Mouse (Mus musculus) cerebellum, postnatal 14 days (tissue): Measurements from ENCODE around the gene Dolk.

Experiments used
- DNase-seq, 2 experiments: peaks; one replicate each; pipeline ENCODE4 v3.0.0; 2021; ENCODE audit warnings: mixed read lengths in 2 of 2

Dolk gene

GRCm38 (mm10) chr2:30249182-30249581 lies 37.0 kb downstream of the Dolk start:
- no peak for DNase-seq

- no peak for DNase-seq
Measured at GRCm38 (mm10) chr2:30247681-30248080, 38.5 kb downstream of the Dolk start.

DNA sequence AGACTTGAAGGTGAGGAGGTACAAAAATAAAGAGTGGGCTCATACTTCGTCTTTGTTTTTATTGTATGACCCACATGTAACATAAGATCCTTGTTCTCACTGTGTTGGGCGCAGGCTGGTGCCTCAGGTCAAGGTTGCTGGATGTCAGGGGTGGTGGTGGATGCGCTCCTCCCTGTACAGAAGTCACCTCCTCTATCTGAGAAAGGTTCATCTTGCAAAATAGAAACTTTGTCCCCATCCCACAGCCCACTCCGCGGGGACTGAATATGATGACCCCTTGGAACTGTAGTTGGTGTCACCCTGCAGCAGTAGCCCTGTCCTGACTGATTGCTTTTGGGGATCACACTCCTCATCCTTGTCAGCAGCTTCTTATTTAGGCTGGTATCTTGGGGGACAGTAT lies 39.1 kb downstream of the Dolk start:
- DNase-seq = no peak

DNA sequence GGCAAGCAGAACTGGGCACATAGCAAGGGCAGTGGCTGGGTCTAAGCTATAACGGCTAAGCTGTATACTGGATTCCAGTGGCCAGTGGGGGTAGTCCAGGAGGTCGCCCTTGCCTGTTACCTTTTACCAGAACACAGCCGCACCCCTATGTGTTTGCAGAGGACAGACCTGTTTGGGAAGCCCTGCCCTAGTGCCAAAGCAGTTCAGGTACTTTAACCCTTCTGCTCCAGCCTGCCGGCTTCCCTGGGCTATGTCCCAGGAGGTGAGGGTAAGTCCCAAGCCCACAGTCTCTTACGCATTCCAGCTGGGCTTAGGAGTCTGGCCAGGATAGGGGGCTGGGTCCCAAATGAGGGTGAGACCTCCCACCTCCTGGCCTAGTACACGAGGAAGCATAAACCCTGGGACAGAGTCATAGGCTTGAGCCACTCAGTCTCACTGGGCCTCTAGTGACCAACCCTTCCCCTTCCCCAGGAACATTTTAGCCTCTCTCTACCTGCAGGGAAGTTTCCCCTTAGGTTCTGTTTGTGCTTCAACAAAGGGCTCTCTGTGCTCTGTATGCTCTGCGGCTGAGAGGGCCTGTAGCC lies 41.4 kb downstream of the Dolk start:
- DNase-seq = no peak

DNA sequence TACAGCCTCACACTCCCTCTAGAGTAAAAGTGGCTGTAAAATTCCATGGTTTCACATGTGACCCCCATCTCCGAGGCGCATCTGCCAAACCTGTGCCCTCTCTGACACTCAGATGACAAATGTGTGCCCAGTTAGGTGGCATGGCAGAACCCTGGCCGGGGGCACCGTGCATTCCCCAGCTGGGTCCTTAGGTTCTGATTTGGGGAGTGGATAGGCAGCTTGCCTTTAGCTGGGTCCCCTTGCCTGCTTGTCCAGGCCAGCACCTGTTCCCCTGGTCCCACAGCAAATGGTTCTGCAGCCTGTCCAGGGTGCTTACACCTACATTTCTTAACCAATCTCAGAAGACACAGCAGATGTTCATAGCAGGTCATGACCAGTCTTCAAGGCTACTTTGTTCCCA lies 42.7 kb downstream of the Dolk start:
- DNase-seq = no peak

- DNase-seq = peak; percentile 56 to 74
Measured at GRCm38 (mm10) chr2:30242509-30242908, 43.6 kb downstream of the Dolk start.

GRCm38 (mm10) chr2:30240267-30240666 lies 45.9 kb downstream of the Dolk start, which contains the start of gene Gm28035:
Gm28035 (plus strand) TSS chr2:30240567.
- no peak for DNase-seq

DNA sequence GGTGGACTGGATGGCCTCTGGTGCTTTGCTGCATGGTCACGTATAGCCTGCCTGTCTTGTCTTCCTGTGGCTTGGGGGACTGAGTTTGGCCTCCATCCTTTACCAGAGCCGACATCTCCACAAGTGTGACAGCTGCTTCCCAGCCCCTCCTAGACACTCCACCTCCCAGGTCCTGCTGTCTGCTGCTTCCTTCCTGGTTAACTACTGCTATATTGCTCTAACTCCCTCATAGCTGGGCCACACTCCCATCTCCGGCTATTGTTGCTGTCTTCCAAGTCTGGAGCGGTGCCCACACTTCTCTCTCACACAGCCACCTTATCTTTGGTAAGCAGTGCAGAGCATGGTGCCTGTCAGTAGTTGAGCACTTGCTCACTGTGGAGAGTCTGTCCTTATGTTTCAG lies 46.4 kb downstream of the Dolk start:
- peak in 1 of 2 experiments; percentile 32 for DNase-seq

GRCm38 (mm10) chr2:30238906-30239465 lies 47.1 kb downstream of the Dolk start:
- no peak for DNase-seq

DNA sequence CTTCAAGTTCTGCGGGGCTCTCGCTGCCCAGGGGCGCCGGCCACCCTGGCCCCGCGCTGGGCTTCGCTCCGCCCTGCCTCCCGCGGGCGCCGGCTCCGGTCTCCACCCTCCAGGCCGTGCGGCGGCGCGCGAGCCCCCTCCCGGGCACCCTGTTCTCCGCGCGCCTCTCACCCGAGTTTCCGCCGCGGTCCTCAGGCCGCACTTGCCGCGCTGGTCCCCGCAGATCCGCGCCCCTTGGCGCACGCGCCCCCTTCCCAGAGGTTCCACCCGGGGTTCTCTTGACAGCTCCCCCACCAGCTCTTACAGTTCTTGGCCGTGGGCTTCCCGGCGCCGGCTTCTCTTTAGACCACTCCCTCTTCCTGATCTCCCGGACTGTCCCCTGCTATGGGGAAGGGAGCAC lies 48.3 kb downstream of the Dolk start:
- peak in 1 of 2 experiments; percentile 70 for DNase-seq

DNA sequence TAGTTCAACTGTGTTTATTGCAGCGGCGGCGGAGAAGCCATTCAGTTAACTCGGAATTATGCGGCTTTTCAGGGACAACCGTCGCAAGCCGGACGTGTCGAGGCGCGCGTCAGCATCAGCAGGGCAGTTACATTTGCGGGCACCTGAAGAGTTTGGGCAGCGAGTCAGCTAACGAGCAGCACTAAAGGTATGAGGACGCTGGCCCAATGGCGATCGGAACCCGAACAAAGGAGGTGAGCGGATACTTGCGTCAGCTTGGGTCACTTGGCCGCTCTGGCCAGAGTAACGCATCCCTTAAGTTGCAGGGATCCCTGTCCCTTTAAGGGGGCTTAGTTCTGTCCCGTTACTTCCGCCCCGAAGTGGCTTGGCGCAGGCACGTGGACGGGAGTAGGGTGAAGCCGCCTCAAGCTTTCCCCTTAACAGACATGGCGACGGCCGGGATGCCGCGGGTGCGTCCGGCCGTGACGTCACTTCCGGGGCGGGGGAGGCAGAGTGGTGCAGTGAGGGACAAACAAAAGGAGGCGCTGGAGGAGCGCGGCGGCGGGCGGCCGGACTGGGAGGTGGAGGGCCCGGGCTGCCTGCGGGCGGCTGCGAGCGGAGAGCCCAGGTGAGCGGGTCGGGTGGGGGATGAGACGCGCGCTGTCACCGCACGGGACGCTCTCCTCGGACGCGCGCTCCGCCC lies 48.8 kb downstream of the Dolk start, which contains the start of gene Lrrc8a:
Gene Lrrc8a, plus strand, starts transcription at position 517 of the 682 bp plus-strand sequence.
- peak; percentile 100 for DNase-seq

DNA sequence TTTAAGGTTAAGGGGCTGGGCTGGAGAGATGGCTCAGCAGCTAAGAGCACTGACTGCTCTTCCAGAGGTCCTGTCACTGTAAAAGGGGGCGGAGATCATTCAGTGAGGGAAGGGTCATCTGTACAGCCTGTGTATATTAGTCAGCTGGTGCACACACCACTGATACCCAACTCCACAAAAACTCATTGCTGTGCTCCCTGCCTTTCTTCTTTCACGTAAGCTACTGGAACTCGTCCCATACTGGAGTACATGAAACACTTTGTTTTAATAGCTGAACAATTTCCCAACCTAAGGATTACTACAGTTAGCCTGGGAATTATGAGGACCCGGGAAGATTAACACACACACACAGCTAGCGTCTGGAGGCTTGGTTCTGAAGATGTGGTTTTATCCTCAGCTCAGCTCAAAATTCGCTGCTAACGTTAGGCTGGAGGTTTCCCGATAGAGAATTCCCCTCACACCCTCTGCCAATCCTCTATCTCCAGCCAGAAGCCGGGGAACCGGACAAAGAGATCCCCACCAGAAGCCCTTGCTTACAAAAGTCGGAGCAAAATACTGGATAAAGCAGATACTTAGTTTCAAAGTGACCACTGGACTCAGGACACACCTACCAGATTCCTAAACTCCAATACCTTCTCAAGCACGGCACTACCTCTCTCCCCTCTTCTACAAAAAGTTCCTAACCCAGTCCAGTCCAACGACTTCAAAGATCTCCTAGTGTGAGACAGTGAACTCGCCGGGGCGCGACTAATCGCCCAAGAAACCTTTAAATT lies 49.5 kb downstream of the Dolk start:
- DNase-seq = no peak

GRCm38 (mm10) chr2:30235593-30235992 lies 50.5 kb downstream of the Dolk start:
- DNase-seq = no peak
